Mouse (Mus musculus) lung, postnatal 0 days (tissue): ENCODE measurements at regions not wholly inside any gene's neighbourhood (a gene's known extent, or its start where the extent isn't known, plus 50 kb on each side); places are given as distances from the start of the nearest gene placed in this dataset.
A peak's percentile ranks its signal among the peaks of the same experiment; 100 is the strongest.

Experiments
- ATAC-seq: fragments of 200-750 bp; cut with Nextera tagmentation; 2 replicates; pipeline ENCODE4 v1.8.0; 2017; ENCODE audit warnings: moderate library complexity
- DNase-seq: peaks from one replicate; pipeline ENCODE4 v3.0.0-alpha.2; 2016; ENCODE audit warnings: low spot score
- H3K27ac ChIP-seq: fragments of 300-500 bp; sonication (generic); 2 replicates; pipeline ENCODE4 v1.5.1; 2014; ENCODE audit warnings: antibody characterized with exemption, mild to moderate bottlenecking, low read length, mixed read lengths
- H3K27me3 ChIP-seq: fragments of 300-500 bp; sonication (generic); replicated peaks from 2 replicates; pipeline ENCODE4 v1.6.1; 2014; ENCODE audit warnings: low read length, mixed read lengths; ENCODE audit not compliant: insufficient read depth
- H3K36me3 ChIP-seq: fragments of 300-500 bp; sonication (generic); 2 replicates; pipeline ENCODE4 v1.6.1; 2014; ENCODE audit warnings: low read length, mixed read lengths; ENCODE audit not compliant: insufficient read depth
- H3K4me1 ChIP-seq: fragments of 300-500 bp; sonication (generic); 2 replicates; pipeline ENCODE4 v1.6.1; 2014; ENCODE audit warnings: antibody characterized with exemption, low read depth, low read length, mixed read lengths; ENCODE audit not compliant: insufficient read depth
- H3K4me2 ChIP-seq: fragments of 300-500 bp; sonication (generic); replicated peaks from 2 replicates; pipeline ENCODE4 v1.6.1; 2014; ENCODE audit warnings: low read depth, mild to moderate bottlenecking, low read length, moderate library complexity, mixed read lengths
- H3K4me3 ChIP-seq: fragments of 300-500 bp; sonication (generic); 2 replicates; pipeline ENCODE4 v1.5.1; 2014; ENCODE audit warnings: low read depth, low read length
- H3K9ac ChIP-seq: fragments of 300-500 bp; sonication (generic); replicated peaks from 2 replicates; pipeline ENCODE4 v1.6.1; 2014; ENCODE audit warnings: low read depth, mild to moderate bottlenecking
- H3K9me3 ChIP-seq: fragments of 300-500 bp; sonication (generic); 2 replicates; pipeline ENCODE4 v1.6.1; 2016; ENCODE audit warnings: low read length, mixed read lengths
- CTCF ChIP-seq: IDR thresholded peaks from 2 replicates; pipeline ENCODE4 v1.5.1; 2016; ENCODE audit warnings: antibody characterized with exemption, mild to moderate bottlenecking
- EP300 ChIP-seq: IDR thresholded peaks from 2 replicates; pipeline ENCODE4 v1.6.1; 2016; ENCODE audit warnings: antibody characterized with exemption, mild to moderate bottlenecking, control low read depth
- WGBS: fragments of 180-500 bp; shearing (Covaris S2); extraction: QIAGEN DNeasy Blood & Tissue Kit; methylation state at CpG from one replicate; pipeline ENCODE4 v1.1.7; 2014; 5-methylcytosine and 5-hydroxymethylcytosine counted together

DNA sequence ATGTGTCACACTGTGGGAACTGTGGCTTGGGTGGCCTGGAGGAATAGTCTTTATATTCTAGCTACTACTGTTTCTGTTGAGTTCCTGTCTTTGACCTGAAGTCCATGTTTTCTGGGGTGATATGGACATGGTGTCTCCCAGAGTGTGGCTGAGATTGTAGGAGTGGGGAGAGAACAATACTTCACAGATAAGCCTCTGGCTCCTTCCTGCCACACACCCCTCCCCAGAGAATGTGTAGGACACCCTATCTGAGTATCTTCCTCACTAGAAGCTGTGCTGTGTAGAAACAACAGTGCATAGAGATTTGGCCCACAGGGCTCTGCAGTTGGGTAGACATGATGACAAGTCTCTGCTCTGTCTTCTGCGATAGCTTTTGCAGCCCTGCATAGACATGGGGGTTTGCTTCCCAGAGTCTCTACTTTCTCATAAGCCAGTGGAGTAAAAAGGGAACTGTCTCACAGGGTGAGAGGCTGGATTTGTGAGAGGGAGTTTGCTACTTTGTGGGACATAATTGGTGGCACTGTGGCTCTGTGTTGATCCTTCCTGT is 67.2 kb upstream of the Wdr11 start:
- no peak overlapping the region for H3K9ac ChIP-seq
- no peak overlapping the region for H3K4me3 ChIP-seq
- no peak for ATAC-seq
- no peaks in the 10 kb centered on the region for H3K9me3 ChIP-seq
- H3K4me2 ChIP-seq: no peak overlapping the region
- H3K27ac ChIP-seq: no peak overlapping the region
- no peak for DNase-seq
- 92% methylated on average over 1 of the region's 1 CpGs for WGBS
- TF ChIP-seq EP300: no peak
- no peak for TF ChIP-seq CTCF
- no peaks in the 10 kb centered on the region for H3K4me1 ChIP-seq
- no peaks in the 10 kb centered on the region for H3K36me3 ChIP-seq
- H3K27me3 ChIP-seq: no peaks in the 10 kb centered on the region

GRCm38 (mm10) chr7:129525985-129526384 is 65.7 kb upstream of the Wdr11 start:
- DNase-seq: peak; percentile 23
- H3K36me3 ChIP-seq: no peaks in the 10 kb centered on the region
- no peak for ATAC-seq
- H3K4me1 ChIP-seq: no peaks in the 10 kb centered on the region
- 37% methylated on average over 3 of the region's 3 CpGs for WGBS
- H3K4me3 ChIP-seq: no peak overlapping the region
- H3K4me2 ChIP-seq: no peak overlapping the region
- no peaks in the 10 kb centered on the region for H3K9me3 ChIP-seq
- no peaks in the 10 kb centered on the region for H3K27me3 ChIP-seq
- no peak for TF ChIP-seq CTCF
- TF ChIP-seq EP300: no peak
- H3K27ac ChIP-seq: no peak overlapping the region
- H3K9ac ChIP-seq: no peak overlapping the region

- no peak overlapping the region for H3K9ac ChIP-seq
- no peak overlapping the region for H3K4me2 ChIP-seq
- no peaks in the 10 kb centered on the region for H3K27me3 ChIP-seq
- H3K36me3 ChIP-seq: no peaks in the 10 kb centered on the region
- ATAC-seq (no peak), DNase-seq (no peak)
- no peaks in the 10 kb centered on the region for H3K9me3 ChIP-seq
- H3K4me1 ChIP-seq: no peaks in the 10 kb centered on the region
- TF ChIP-seq CTCF (no peak), EP300 (no peak)
- WGBS: 47% methylated on average over 6 of the region's 6 CpGs
- no peak overlapping the region for H3K27ac ChIP-seq
- H3K4me3 ChIP-seq: no peak overlapping the region
Observed at GRCm38 (mm10) chr7:129528263-129528662, 63.4 kb upstream of the Wdr11 start.

DNA sequence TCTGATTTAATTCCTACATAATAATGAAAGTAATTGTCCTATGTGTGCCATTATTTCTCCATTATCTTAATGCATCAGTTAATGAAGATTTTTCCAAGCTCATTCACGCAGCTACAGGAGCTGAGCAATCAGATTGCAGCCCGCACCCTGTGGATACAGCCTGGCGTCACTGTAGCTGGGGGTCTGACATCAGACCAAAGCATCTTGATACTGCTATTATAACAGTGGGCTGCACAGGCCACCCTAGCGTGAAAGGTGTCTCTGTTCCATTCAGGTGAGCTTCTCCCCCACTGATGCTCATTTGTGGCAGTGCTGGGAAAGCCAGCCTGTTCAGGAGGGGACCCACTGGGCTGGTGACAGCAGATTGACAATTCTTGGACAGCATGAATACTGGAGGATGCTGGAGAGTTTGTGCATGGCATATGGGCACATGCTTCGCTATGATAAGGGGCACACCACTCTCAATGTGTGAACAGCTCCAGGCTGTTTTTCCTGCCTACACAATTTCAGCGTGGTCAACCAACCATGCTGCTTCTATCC is 58.2 kb upstream of the Wdr11 start:
- no peaks in the 10 kb centered on the region for H3K36me3 ChIP-seq
- no peak for ATAC-seq
- H3K9ac ChIP-seq: no peak overlapping the region
- H3K4me1 ChIP-seq: no peaks in the 10 kb centered on the region
- 78% methylated on average over 6 of the region's 6 CpGs for WGBS
- no peak overlapping the region for H3K27ac ChIP-seq
- DNase-seq: no peak
- no peaks in the 10 kb centered on the region for H3K9me3 ChIP-seq
- H3K27me3 ChIP-seq: no peaks in the 10 kb centered on the region
- TF ChIP-seq CTCF (no peak), EP300 (no peak)
- no peak overlapping the region for H3K4me2 ChIP-seq
- no peak overlapping the region for H3K4me3 ChIP-seq
